Mouse (Mus musculus) forebrain, embryonic 11.5 days (tissue): ENCODE results near the gene Shroom4. TPM values are rescaled to one million over a fixed set of nuclear protein-coding genes. Genes with fewer than 3 reads are reported as not detected.

Experiments used
- ATAC-seq: fragments of 200-750 bp; cut with Nextera tagmentation; replicated peaks from 2 replicates; pipeline ENCODE4 v1.8.0; 2017; ENCODE audit warnings: moderate TSS enrichment; ENCODE audit not compliant: low FRiP score
- DNase-seq: peaks from one replicate; pipeline ENCODE4 v3.0.0-alpha.2; 2017; ENCODE audit warnings: low spot score
- H3K27ac ChIP-seq: fragments of 300-500 bp; sonication (generic); 2 replicates; pipeline ENCODE4 v1.5.1; 2014; ENCODE audit warnings: low read depth, low read length
- H3K27me3 ChIP-seq: fragments of 300-500 bp; sonication (generic); 2 replicates; pipeline ENCODE4 v1.6.1; 2014; ENCODE audit warnings: mild to moderate bottlenecking, low read length, mixed read lengths; ENCODE audit not compliant: control insufficient read depth, insufficient read depth
- H3K36me3 ChIP-seq: fragments of 300-500 bp; sonication (generic); 2 replicates; pipeline ENCODE4 v1.6.1; 2014; ENCODE audit warnings: mild to moderate bottlenecking, low read length, moderate library complexity, mixed read lengths; ENCODE audit not compliant: control insufficient read depth, insufficient read depth
- H3K4me1 ChIP-seq: fragments of 300-500 bp; sonication (generic); replicated peaks from 2 replicates; pipeline ENCODE4 v1.6.1; 2014; ENCODE audit warnings: low read length, mixed read lengths; ENCODE audit not compliant: control insufficient read depth, insufficient read depth
- H3K4me2 ChIP-seq: fragments of 300-500 bp; sonication (generic); 2 replicates; pipeline ENCODE4 v1.6.1; 2014; ENCODE audit warnings: low read depth, mild to moderate bottlenecking, low read length, moderate library complexity, mixed read lengths; ENCODE audit not compliant: severe bottlenecking
- H3K4me3 ChIP-seq: fragments of 300-500 bp; sonication (generic); 2 replicates; pipeline ENCODE4 v1.5.1; 2014; ENCODE audit warnings: low read depth, low read length
- H3K9ac ChIP-seq: fragments of 300-500 bp; sonication (generic); 2 replicates; pipeline ENCODE4 v1.6.1; 2014; ENCODE audit warnings: low read length
- H3K9me3 ChIP-seq: fragments of 300-500 bp; sonication (generic); 2 replicates; pipeline ENCODE4 v1.6.1; 2016; ENCODE audit warnings: low read length, mixed read lengths; ENCODE audit not compliant: control insufficient read depth
- WGBS: fragments of 180-500 bp; shearing (Covaris S2); extraction: QIAGEN DNeasy Blood & Tissue Kit; methylation state at CpG from one replicate; pipeline ENCODE4 v1.1.7; 2014; 5-methylcytosine and 5-hydroxymethylcytosine counted together
- polyA plus RNA-seq: library from polyadenylated mRNA; unstranded; fragments of >200 nt; fragmentation: Nextera tagmentation; extraction: Ambion mirVana; gene quantifications from 2 replicates; pipeline ENCODE4 v1.2.1, GENCODE M21; 2014

Gene Shroom4
- polyA plus RNA-seq, 1 experiment from 2014 or later = 5.4 TPM

GRCm38 (mm10) chrX:6517217-6517616 is 117.6 kb downstream of the Shroom4 start:
- no peak for DNase-seq
- H3K36me3 ChIP-seq = no peaks in the 10 kb centered on the region
- H3K4me3 ChIP-seq = no peak overlapping the region
- no peak overlapping the region for H3K9ac ChIP-seq
- H3K4me2 ChIP-seq = no peak overlapping the region
- ATAC-seq = no peak
- no peak overlapping the region for H3K27ac ChIP-seq
- WGBS = 72% methylated on average over 3 of the region's 3 CpGs
- no peaks in the 10 kb centered on the region for H3K27me3 ChIP-seq
- no peaks in the 10 kb centered on the region for H3K4me1 ChIP-seq
- no peaks in the 10 kb centered on the region for H3K9me3 ChIP-seq

GRCm38 (mm10) chrX:6518421-6518820 is 118.8 kb downstream of the Shroom4 start:
- no peaks in the 10 kb centered on the region for H3K4me1 ChIP-seq
- H3K9me3 ChIP-seq = no peaks in the 10 kb centered on the region
- H3K9ac ChIP-seq = no peak overlapping the region
- H3K36me3 ChIP-seq = no peaks in the 10 kb centered on the region
- H3K27me3 ChIP-seq = no peaks in the 10 kb centered on the region
- no peak overlapping the region for H3K4me2 ChIP-seq
- H3K4me3 ChIP-seq = no peak overlapping the region
- no peak for ATAC-seq
- H3K27ac ChIP-seq = no peak overlapping the region
- no peak for DNase-seq
- whole genome bisulfite sequencing = 75% methylated on average over 2 of the region's 2 CpGs

GRCm38 (mm10) chrX:6522935-6523334 is 123.3 kb downstream of the Shroom4 start:
- Histone ChIP-seq H3K4me3 (no peak overlapping the region), H3K4me2 (no peak overlapping the region), H3K4me1 (no peaks in the 10 kb centered on the region), H3K36me3 (no peaks in the 10 kb centered on the region), H3K27ac (no peak overlapping the region), H3K9ac (no peak overlapping the region), H3K9me3 (no peaks in the 10 kb centered on the region), H3K27me3 (no peaks in the 10 kb centered on the region)
- 66% methylated on average over 2 of the region's 2 CpGs for WGBS
- no peak for DNase-seq
- ATAC-seq = no peak

- ATAC-seq = no peak
- H3K9ac ChIP-seq = no peak overlapping the region
- H3K4me2 ChIP-seq = no peak overlapping the region
- H3K9me3 ChIP-seq = no peaks in the 10 kb centered on the region
- no peak overlapping the region for H3K4me3 ChIP-seq
- no peak for DNase-seq
- H3K36me3 ChIP-seq = no peaks in the 10 kb centered on the region
- no peaks in the 10 kb centered on the region for H3K4me1 ChIP-seq
- H3K27ac ChIP-seq = no peak overlapping the region
- WGBS = 86% methylated on average over 2 of the region's 2 CpGs
- no peaks in the 10 kb centered on the region for H3K27me3 ChIP-seq
Observed at GRCm38 (mm10) chrX:6536636-6537035, 137.0 kb downstream of the Shroom4 start.

- H3K4me3 ChIP-seq = no peak overlapping the region
- DNase-seq (no peak), ATAC-seq (no peak)
- no peaks in the 10 kb centered on the region for H3K36me3 ChIP-seq
- no peaks in the 10 kb centered on the region for H3K4me1 ChIP-seq
- WGBS = 89% methylated on average over 2 of the region's 2 CpGs
- H3K27ac ChIP-seq = no peak overlapping the region
- no peak overlapping the region for H3K4me2 ChIP-seq
- H3K9ac ChIP-seq = no peak overlapping the region
- H3K9me3 ChIP-seq = no peaks in the 10 kb centered on the region
- H3K27me3 ChIP-seq = no peaks in the 10 kb centered on the region
Observed at GRCm38 (mm10) chrX:6537689-6538088, 138.0 kb downstream of the Shroom4 start.

- no peaks in the 10 kb centered on the region for H3K9me3 ChIP-seq
- no peak overlapping the region for H3K9ac ChIP-seq
- H3K36me3 ChIP-seq = no peaks in the 10 kb centered on the region
- 81% methylated on average over 1 of the region's 1 CpGs for WGBS
- H3K27me3 ChIP-seq = no peaks in the 10 kb centered on the region
- no peaks in the 10 kb centered on the region for H3K4me1 ChIP-seq
- ATAC-seq = no peak
- H3K4me2 ChIP-seq = no peak overlapping the region
- H3K27ac ChIP-seq = no peak overlapping the region
- DNase-seq = no peak
- H3K4me3 ChIP-seq = no peak overlapping the region
Observed at GRCm38 (mm10) chrX:6565066-6565465, 165.4 kb downstream of the Shroom4 start.

GRCm38 (mm10) chrX:6574511-6574910 is 174.9 kb downstream of the Shroom4 start:
- Histone ChIP-seq H3K4me1 (no peaks in the 10 kb centered on the region), H3K27me3 (no peaks in the 10 kb centered on the region), H3K4me3 (no peak overlapping the region), H3K4me2 (no peak overlapping the region), H3K9me3 (no peaks in the 10 kb centered on the region), H3K9ac (no peak overlapping the region), H3K36me3 (no peaks in the 10 kb centered on the region), H3K27ac (no peak overlapping the region)
- DNase-seq (no peak), ATAC-seq (no peak)
- WGBS = 50% methylated on average over 1 of the region's 1 CpGs

- 56% methylated on average over 6 of the region's 7 CpGs for WGBS
- Histone ChIP-seq H3K27me3 (no peaks in the 10 kb centered on the region), H3K4me2 (no peak overlapping the region), H3K4me1 (no peaks in the 10 kb centered on the region), H3K9ac (no peak overlapping the region), H3K9me3 (no peaks in the 10 kb centered on the region), H3K36me3 (no peaks in the 10 kb centered on the region), H3K27ac (no peak overlapping the region), H3K4me3 (no peak overlapping the region)
- DNase-seq (no peak), ATAC-seq (no peak)
Observed at GRCm38 (mm10) chrX:6577001-6577400, 177.3 kb downstream of the Shroom4 start.

GRCm38 (mm10) chrX:6580671-6581070 is 181.0 kb downstream of the Shroom4 start:
- WGBS = 78% methylated on average over 6 of the region's 6 CpGs
- Histone ChIP-seq H3K27me3 (no peaks in the 10 kb centered on the region), H3K27ac (no peak overlapping the region), H3K9ac (no peak overlapping the region), H3K4me2 (no peak overlapping the region), H3K4me3 (no peak overlapping the region), H3K4me1 (no peaks in the 10 kb centered on the region), H3K9me3 (no peaks in the 10 kb centered on the region), H3K36me3 (no peaks in the 10 kb centered on the region)
- ATAC-seq (no peak), DNase-seq (no peak)
